Mouse (Mus musculus) lung, embryonic 14.5 days (tissue): ENCODE measurements at regions not wholly inside any gene's neighbourhood (a gene's known extent, or its start where the extent isn't known, plus 50 kb on each side); places are given as distances from the start of the nearest gene placed in this dataset.

Source experiments
- ATAC-seq: fragments of 200-750 bp; cut with Nextera tagmentation; 2 replicates; pipeline ENCODE4 v1.8.0; 2017; ENCODE audit warnings: mild to moderate bottlenecking, moderate TSS enrichment, moderate library complexity; ENCODE audit not compliant: insufficient read depth
- DNase-seq: peaks from one replicate; pipeline ENCODE4 v3.0.0-alpha.2; 2015
- H3K27ac ChIP-seq: fragments of 300-500 bp; sonication (generic); 2 replicates; pipeline ENCODE4 v1.5.1; 2014; ENCODE audit warnings: low read depth, mild to moderate bottlenecking, moderate library complexity
- H3K27me3 ChIP-seq: fragments of 300-500 bp; sonication (generic); 2 replicates; pipeline ENCODE4 v1.6.1; 2014; ENCODE audit warnings: low read length, control low read depth; ENCODE audit not compliant: insufficient read depth
- H3K36me3 ChIP-seq: fragments of 300-500 bp; sonication (generic); 2 replicates; pipeline ENCODE4 v1.6.1; 2014; ENCODE audit warnings: control low read depth; ENCODE audit not compliant: insufficient read depth
- H3K4me1 ChIP-seq: fragments of 300-500 bp; sonication (generic); 2 replicates; pipeline ENCODE4 v1.6.1; 2014; ENCODE audit warnings: antibody characterized with exemption, control low read depth; ENCODE audit not compliant: insufficient read depth
- H3K4me2 ChIP-seq: fragments of 300-500 bp; sonication (generic); 2 replicates; pipeline ENCODE4 v1.6.1; 2014; ENCODE audit warnings: mild to moderate bottlenecking
- H3K4me3 ChIP-seq: fragments of 300-500 bp; sonication (generic); 2 replicates; pipeline ENCODE4 v1.5.1; 2014; ENCODE audit warnings: low read depth, low read length
- H3K9ac ChIP-seq: fragments of 300-500 bp; sonication (generic); 2 replicates; pipeline ENCODE4 v1.6.1; 2014
- H3K9me3 ChIP-seq: fragments of 300-500 bp; sonication (generic); 2 replicates; pipeline ENCODE4 v1.6.1; 2016; ENCODE audit warnings: low read depth, low read length, control low read depth
- CTCF ChIP-seq: IDR thresholded peaks from 2 replicates; pipeline ENCODE4 v1.5.1; 2016; ENCODE audit warnings: antibody characterized with exemption, low read depth
- WGBS: fragments of 180-500 bp; shearing (Covaris S2); extraction: QIAGEN DNeasy Blood & Tissue Kit; methylation state at CpG from one replicate; pipeline ENCODE4 v1.1.7; 2014; 5-methylcytosine and 5-hydroxymethylcytosine counted together

DNA sequence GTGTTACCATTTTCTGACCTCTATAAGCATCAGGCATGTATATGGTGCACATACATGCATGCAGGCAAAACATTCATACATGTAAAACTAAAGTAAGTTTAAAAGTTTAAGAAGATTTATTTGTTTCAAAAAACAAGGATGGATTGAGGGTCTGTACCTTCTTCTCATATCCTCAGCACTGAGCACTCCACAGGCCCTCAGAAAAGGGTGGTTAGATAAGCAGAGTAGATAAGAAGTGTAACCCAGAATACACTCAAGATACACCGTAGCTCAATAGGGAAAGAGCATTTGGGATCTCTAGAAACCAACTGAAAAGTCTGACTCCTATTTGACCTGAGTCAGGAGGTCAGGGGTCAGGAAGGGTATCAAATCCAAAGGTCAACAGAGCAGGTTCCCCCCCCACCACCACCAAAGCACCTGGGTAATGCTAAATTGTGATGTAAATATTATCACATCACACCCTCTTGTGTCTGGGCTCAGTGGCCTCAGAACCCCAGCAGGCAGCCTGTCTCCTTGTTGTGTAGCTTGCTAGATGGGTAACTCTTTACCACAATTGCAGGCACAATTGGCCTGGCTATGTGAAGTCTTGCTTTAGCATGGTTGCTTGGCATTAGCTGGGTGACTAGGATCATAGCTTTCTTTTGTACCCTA lies 72.8 kb upstream of the Zfp366 start:
- 46% methylated on average over 1 of the region's 1 CpGs for WGBS
- ATAC-seq, result no peak
- H3K4me2 ChIP-seq, result no peak overlapping the region

DNA sequence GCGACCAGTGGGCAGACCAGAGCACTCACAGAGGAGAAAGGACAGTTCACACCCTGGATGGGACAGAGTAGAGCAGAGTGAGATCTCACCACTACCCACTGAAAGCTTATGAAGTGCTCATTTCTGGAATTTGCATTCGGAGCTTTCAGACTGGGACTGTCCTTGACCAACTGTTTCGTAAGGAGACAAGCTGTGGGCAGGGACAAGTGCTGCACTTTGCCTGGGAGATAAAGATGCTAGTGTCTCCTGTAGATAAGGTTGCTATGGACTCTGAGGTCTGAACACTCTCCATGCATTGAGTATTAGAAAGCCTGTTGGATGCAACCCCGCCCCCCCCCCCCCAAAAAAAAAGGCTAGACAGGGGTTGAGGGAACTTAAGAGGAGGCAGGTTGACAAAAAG lies 76.6 kb upstream of the Zfp366 start:
- DNase-seq, result no peak
- H3K9ac ChIP-seq, result no peak overlapping the region
- no peaks in the 10 kb centered on the region for H3K9me3 ChIP-seq
- WGBS, result 69% methylated on average over 4 of the region's 4 CpGs
- no peak for ATAC-seq
- no peak overlapping the region for H3K4me2 ChIP-seq
- H3K4me3 ChIP-seq, result no peak overlapping the region
- H3K4me1 ChIP-seq, result no peaks in the 10 kb centered on the region
- no peaks in the 10 kb centered on the region for H3K36me3 ChIP-seq
- H3K27me3 ChIP-seq, result no peaks in the 10 kb centered on the region
- H3K27ac ChIP-seq, result no peak overlapping the region
- no peak for TF ChIP-seq CTCF

More for the DNA sequence above, 72.8 kb upstream of the Zfp366 start:
- H3K27me3 ChIP-seq, result no peaks in the 10 kb centered on the region
- H3K36me3 ChIP-seq, result no peaks in the 10 kb centered on the region
- no peaks in the 10 kb centered on the region for H3K4me1 ChIP-seq
- H3K9ac ChIP-seq, result no peak overlapping the region
- H3K27ac ChIP-seq, result no peak overlapping the region
- no peak for DNase-seq
- H3K4me3 ChIP-seq, result no peak overlapping the region
- no peaks in the 10 kb centered on the region for H3K9me3 ChIP-seq
- TF ChIP-seq CTCF, result no peak

DNA sequence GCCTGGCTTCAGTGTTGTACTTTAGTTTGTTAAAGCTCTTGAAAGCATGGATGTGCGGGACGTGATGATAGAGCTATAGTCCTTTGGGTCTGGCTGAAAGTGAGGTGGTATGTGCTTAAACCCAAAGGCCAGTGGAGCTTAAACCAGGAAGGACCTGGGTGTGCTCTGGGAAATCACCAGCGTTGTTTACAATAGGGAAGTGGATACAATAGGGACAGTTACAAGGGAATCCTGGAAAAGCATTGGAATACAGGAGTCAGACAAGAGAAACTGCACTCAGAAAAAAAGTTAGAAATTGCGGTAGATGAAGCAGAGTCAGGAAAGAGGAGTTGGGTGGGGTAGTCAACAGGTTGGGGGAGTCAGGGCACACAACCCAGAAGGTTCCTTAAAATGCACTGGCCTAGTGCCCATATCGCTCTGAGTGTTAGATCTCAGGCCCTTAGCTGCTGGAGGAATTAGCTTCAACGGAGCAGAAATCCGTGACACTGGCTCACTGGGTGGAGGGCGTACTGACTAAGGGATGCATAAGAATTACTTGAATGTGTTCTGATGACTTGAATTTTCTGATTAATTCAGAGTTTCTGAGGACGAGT lies 82.4 kb upstream of the Zfp366 start:
- TF ChIP-seq CTCF, result no peak
- Histone ChIP-seq H3K4me2 (no peak overlapping the region), H3K27me3 (no peaks in the 10 kb centered on the region), H3K4me3 (no peak overlapping the region), H3K9me3 (no peaks in the 10 kb centered on the region), H3K9ac (no peak overlapping the region), H3K4me1 (no peaks in the 10 kb centered on the region), H3K36me3 (no peaks in the 10 kb centered on the region), H3K27ac (no peak overlapping the region)
- ATAC-seq (no peak), DNase-seq (no peak)
- WGBS, result 78% methylated on average over 9 of the region's 9 CpGs

DNA sequence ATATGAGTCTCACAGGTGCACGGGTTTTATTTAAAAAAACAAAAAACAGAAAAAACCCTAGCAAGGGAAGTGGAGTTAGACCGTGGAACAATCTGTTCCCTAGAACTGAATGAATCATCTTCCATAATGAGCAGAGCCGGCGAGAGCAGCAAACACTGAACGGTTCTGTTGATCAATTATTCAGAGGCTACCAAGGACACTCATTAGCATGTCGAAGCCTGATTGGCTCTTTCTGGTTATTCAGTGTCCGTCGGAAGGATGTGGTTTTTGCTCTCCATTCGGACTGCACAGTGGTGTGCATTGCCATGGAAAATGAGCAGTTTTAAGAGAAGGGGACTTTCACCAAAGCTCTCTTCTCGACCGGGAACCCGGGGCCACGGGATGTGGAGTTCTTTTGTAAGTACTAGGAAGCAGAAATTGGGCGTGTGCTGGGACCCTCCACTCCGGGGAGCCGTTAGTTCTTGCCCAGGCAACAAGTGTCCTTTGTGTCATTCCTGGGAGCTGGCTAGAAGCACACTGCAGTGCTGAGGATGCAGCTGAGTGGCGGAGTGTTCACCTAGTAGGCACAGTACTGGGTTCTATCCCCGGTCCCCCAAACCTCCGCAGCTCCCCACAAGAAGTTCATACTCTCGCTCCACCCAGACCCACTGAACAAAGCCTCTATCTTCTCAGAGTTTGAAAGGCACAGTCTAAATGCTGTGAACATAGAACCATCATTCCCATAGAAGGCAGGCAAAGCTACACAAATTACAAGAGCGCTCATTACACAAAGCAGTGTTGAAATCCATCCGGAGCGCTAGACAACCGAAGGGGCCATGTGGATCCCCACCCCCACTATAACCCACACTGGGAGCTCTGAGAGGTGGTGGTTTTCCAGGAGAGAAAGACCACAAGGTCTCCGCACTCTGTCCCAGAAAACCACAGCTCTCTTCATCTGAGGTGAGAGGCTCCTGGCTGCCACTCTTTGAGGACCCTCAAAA lies 83.9 kb upstream of the Zfp366 start:
- Histone ChIP-seq H3K27me3 (no peaks in the 10 kb centered on the region), H3K36me3 (no peaks in the 10 kb centered on the region), H3K9me3 (no peaks in the 10 kb centered on the region), H3K4me1 (no peaks in the 10 kb centered on the region), H3K27ac (no peak overlapping the region), H3K4me2 (no peak overlapping the region; the same call in 1 of the 2 replicates), H3K9ac (no peak overlapping the region), H3K4me3 (no peak overlapping the region)
- 58% methylated on average over 25 of the region's 25 CpGs for WGBS
- DNase-seq (no peak), ATAC-seq (peak; percentile 47; the same call in 1 of the 2 replicates)
- TF ChIP-seq CTCF, result no peak

DNA sequence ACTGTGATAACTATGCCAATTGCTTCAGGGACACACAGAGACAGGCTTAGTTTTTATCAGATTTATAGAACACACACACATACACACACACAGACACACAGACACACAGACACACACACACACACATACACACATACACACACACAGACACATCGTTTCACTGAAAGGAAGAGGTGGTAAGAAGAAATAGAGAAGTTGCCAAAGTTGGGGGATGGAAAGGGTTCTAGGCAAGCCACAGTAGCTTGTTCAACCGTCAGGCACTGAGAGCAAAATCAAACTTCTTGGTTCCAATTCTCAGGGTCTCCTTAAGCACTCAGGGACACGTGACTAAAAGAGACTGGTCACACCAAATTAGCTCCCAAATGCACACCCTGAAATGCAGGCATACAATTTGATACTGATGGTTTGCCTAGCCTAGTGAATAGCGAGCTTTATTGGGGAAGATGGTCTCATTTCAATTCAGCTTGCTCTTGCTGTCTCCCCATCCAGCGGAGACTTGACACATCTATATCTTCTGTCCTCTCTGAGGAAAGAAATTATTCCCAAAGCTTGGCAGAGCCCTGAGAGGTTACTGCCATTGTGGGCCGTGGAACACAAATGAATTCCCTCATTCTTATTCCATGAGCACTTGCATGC lies 84.7 kb upstream of the Zfp366 start:
- no peak for ATAC-seq
- H3K36me3 ChIP-seq, result no peaks in the 10 kb centered on the region
- no peak overlapping the region for H3K4me2 ChIP-seq
- no peak overlapping the region for H3K4me3 ChIP-seq
- TF ChIP-seq CTCF, result no peak
- no peaks in the 10 kb centered on the region for H3K9me3 ChIP-seq
- H3K27me3 ChIP-seq, result no peaks in the 10 kb centered on the region
- H3K4me1 ChIP-seq, result no peaks in the 10 kb centered on the region
- no peak for DNase-seq
- WGBS, result 71% methylated on average over 6 of the region's 6 CpGs
- no peak overlapping the region for H3K9ac ChIP-seq
- H3K27ac ChIP-seq, result no peak overlapping the region

DNA sequence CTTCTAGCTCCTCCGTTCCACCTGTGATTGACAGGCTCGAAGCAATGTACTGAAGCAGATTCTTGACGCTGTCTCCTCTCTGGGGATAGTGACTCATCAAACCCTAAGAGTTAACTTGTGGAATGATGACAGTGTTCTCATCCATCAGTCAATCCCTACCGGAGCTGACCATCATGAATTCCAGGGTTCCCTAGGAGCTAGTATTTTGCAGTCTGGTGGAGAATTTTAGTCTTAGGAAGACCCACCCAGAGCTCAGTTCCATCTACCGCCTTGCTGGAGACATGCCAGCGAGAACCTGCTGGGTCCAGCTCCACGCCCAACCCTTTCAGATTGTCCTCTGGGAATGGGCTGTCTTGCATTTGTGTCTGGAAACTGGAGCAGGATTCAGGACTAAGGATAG lies 85.4 kb upstream of the Zfp366 start:
- Histone ChIP-seq H3K4me1 (no peaks in the 10 kb centered on the region), H3K9me3 (no peaks in the 10 kb centered on the region), H3K4me3 (no peak overlapping the region), H3K27me3 (no peaks in the 10 kb centered on the region), H3K36me3 (no peaks in the 10 kb centered on the region), H3K4me2 (no peak overlapping the region), H3K27ac (no peak overlapping the region), H3K9ac (no peak overlapping the region)
- DNase-seq (no peak), ATAC-seq (no peak)
- TF ChIP-seq CTCF, result no peak
- 80% methylated on average over 7 of the region's 7 CpGs for WGBS
